Mouse (Mus musculus) lung, embryonic 14.5 days (tissue): ENCODE measurements around the gene Mt4. TPM values are rescaled to one million over a fixed set of nuclear protein-coding genes. Genes with fewer than 3 reads are reported as not detected.

Source experiments
- ATAC-seq: fragments of 200-750 bp; cut with Nextera tagmentation; 2 replicates; pipeline ENCODE4 v1.8.0; 2017; ENCODE audit warnings: mild to moderate bottlenecking, moderate TSS enrichment, moderate library complexity; ENCODE audit not compliant: insufficient read depth
- DNase-seq: peaks from one replicate; pipeline ENCODE4 v3.0.0-alpha.2; 2015
- H3K27ac ChIP-seq: fragments of 300-500 bp; sonication (generic); 2 replicates; pipeline ENCODE4 v1.5.1; 2014; ENCODE audit warnings: low read depth, mild to moderate bottlenecking, moderate library complexity
- H3K27me3 ChIP-seq: fragments of 300-500 bp; sonication (generic); 2 replicates; pipeline ENCODE4 v1.6.1; 2014; ENCODE audit warnings: low read length, control low read depth; ENCODE audit not compliant: insufficient read depth
- H3K36me3 ChIP-seq: fragments of 300-500 bp; sonication (generic); 2 replicates; pipeline ENCODE4 v1.6.1; 2014; ENCODE audit warnings: control low read depth; ENCODE audit not compliant: insufficient read depth
- H3K4me1 ChIP-seq: fragments of 300-500 bp; sonication (generic); 2 replicates; pipeline ENCODE4 v1.6.1; 2014; ENCODE audit warnings: antibody characterized with exemption, control low read depth; ENCODE audit not compliant: insufficient read depth
- H3K4me2 ChIP-seq: fragments of 300-500 bp; sonication (generic); 2 replicates; pipeline ENCODE4 v1.6.1; 2014; ENCODE audit warnings: mild to moderate bottlenecking
- H3K4me3 ChIP-seq: fragments of 300-500 bp; sonication (generic); 2 replicates; pipeline ENCODE4 v1.5.1; 2014; ENCODE audit warnings: low read depth, low read length
- H3K9ac ChIP-seq: fragments of 300-500 bp; sonication (generic); 2 replicates; pipeline ENCODE4 v1.6.1; 2014
- H3K9me3 ChIP-seq: fragments of 300-500 bp; sonication (generic); 2 replicates; pipeline ENCODE4 v1.6.1; 2016; ENCODE audit warnings: low read depth, low read length, control low read depth
- CTCF ChIP-seq: IDR thresholded peaks from 2 replicates; pipeline ENCODE4 v1.5.1; 2016; ENCODE audit warnings: antibody characterized with exemption, low read depth
- WGBS: fragments of 180-500 bp; shearing (Covaris S2); extraction: QIAGEN DNeasy Blood & Tissue Kit; methylation state at CpG from one replicate; pipeline ENCODE4 v1.1.7; 2014; 5-methylcytosine and 5-hydroxymethylcytosine counted together
- polyA plus RNA-seq: library from polyadenylated mRNA; unstranded; fragments of >200 nt; fragmentation: Nextera tagmentation; extraction: Ambion mirVana; gene quantifications from 2 replicates; pipeline ENCODE4 v1.2.1, GENCODE M21; 2014

Gene Mt4
- polyA plus RNA-seq, 1 experiment from 2014 or later = not detected

- H3K27ac ChIP-seq = no peak overlapping the region; the same call in 1 of the 2 replicates
- no peak for TF ChIP-seq CTCF
- ATAC-seq (no peak), DNase-seq (peak; percentile 25)
- peak overlapping the region; percentile 82 for H3K4me2 ChIP-seq
- no peaks in the 10 kb centered on the region for H3K36me3 ChIP-seq
- H3K27me3 ChIP-seq = peaks cover 81% of the 10 kb centered on the region
- no peaks in the 10 kb centered on the region for H3K9me3 ChIP-seq
- H3K4me3 ChIP-seq = peak overlapping the region; percentile 47
- 5% methylated on average over 25 of the region's 25 CpGs for WGBS
- H3K4me1 ChIP-seq = 0 out of 2 replicates have a peak, but pooled peaks cover 2% of the 10 kb centered on the region
- peak overlapping the region; percentile 54 for H3K9ac ChIP-seq
Observed at GRCm38 (mm10) chr8:94179713-94180560, 42.9 kb downstream of the Mt4 start.

GRCm38 (mm10) chr8:94180561-94180908, 43.5 kb downstream of the Mt4 start:
- ATAC-seq = no peak
- peak overlapping the region; percentile 82; the same call in 1 of the 2 replicates for H3K4me2 ChIP-seq
- peaks cover 76% of the 10 kb centered on the region for H3K27me3 ChIP-seq
- H3K36me3 ChIP-seq = no peaks in the 10 kb centered on the region
- no peaks in the 10 kb centered on the region for H3K9me3 ChIP-seq
- 81% methylated on average over 1 of the region's 1 CpGs for WGBS
- no peak overlapping the region; the same call in 1 of the 2 replicates for H3K4me3 ChIP-seq
- no peak for TF ChIP-seq CTCF
- no peak overlapping the region for H3K9ac ChIP-seq
- H3K4me1 ChIP-seq = 0 out of 2 replicates have a peak, but pooled peaks cover 2% of the 10 kb centered on the region
- no peak overlapping the region for H3K27ac ChIP-seq
- no peak for DNase-seq

- 0 out of 2 replicates have a peak, but pooled peaks cover 2% of the 10 kb centered on the region for H3K4me1 ChIP-seq
Observed at GRCm38 (mm10) chr8:94182055-94182929, 45.3 kb downstream of the Mt4 start.

GRCm38 (mm10) chr8:94183117-94183516, 46.1 kb downstream of the Mt4 start:
- peak overlapping the region; percentile 20 for H3K4me3 ChIP-seq
- no peaks in the 10 kb centered on the region for H3K36me3 ChIP-seq
- DNase-seq = peak; percentile 91
- H3K9ac ChIP-seq = no peak overlapping the region
- peak; percentile 76 for TF ChIP-seq CTCF
- 0 out of 2 replicates have a peak, but pooled peaks cover 2% of the 10 kb centered on the region for H3K4me1 ChIP-seq
- WGBS = under 1% methylated on average over 16 of the region's 16 CpGs
- peak overlapping the region; percentile 16; the same call in 1 of the 2 replicates for H3K27ac ChIP-seq
- H3K27me3 ChIP-seq = peaks cover 72% of the 10 kb centered on the region
- H3K4me2 ChIP-seq = peak overlapping the region; percentile 59
- H3K9me3 ChIP-seq = no peaks in the 10 kb centered on the region
- peak; percentile 70 for ATAC-seq

More at GRCm38 (mm10) chr8:94182055-94182929, 45.3 kb downstream of the Mt4 start:
- Histone ChIP-seq H3K27ac (no peak overlapping the region; the same call in 1 of the 2 replicates), H3K36me3 (no peaks in the 10 kb centered on the region), H3K9me3 (no peaks in the 10 kb centered on the region), H3K9ac (0 out of 2 replicates have a peak overlapping the region, but pooled peaks have one; percentile 13), H3K4me2 (peak overlapping the region; percentile 59), H3K4me3 (peak overlapping the region; percentile 20; the same call in 1 of the 2 replicates), H3K27me3 (peaks cover 78% of the 10 kb centered on the region)
- 56% methylated on average over 13 of the region's 13 CpGs for WGBS
- TF ChIP-seq CTCF = no peak
- DNase-seq = no peak
- ATAC-seq = no peak

GRCm38 (mm10) chr8:94184357-94184843, 47.4 kb downstream of the Mt4 start:
- no peak for TF ChIP-seq CTCF
- H3K4me1 ChIP-seq = 0 out of 2 replicates have a peak, but pooled peaks cover 2% of the 10 kb centered on the region
- H3K9me3 ChIP-seq = no peaks in the 10 kb centered on the region
- WGBS = 29% methylated on average over 12 of the region's 12 CpGs
- 0 out of 2 replicates have a peak overlapping the region, but pooled peaks have one; percentile 16 for H3K27ac ChIP-seq
- no peak overlapping the region for H3K9ac ChIP-seq
- DNase-seq (no peak), ATAC-seq (no peak)
- no peaks in the 10 kb centered on the region for H3K36me3 ChIP-seq
- peaks cover 59% of the 10 kb centered on the region for H3K27me3 ChIP-seq
- H3K4me2 ChIP-seq = 0 out of 2 replicates have a peak overlapping the region, but pooled peaks have one; percentile 7
- H3K4me3 ChIP-seq = no peak overlapping the region

- DNase-seq (no peak), ATAC-seq (no peak)
- WGBS = 56% methylated on average over 6 of the region's 6 CpGs
- Histone ChIP-seq H3K4me3 (no peak overlapping the region), H3K27me3 (peaks cover 49% of the 10 kb centered on the region), H3K36me3 (no peaks in the 10 kb centered on the region), H3K27ac (peak overlapping the region; percentile 36; the same call in 1 of the 2 replicates), H3K4me2 (peak overlapping the region; percentile 51; the same call in 1 of the 2 replicates), H3K4me1 (peaks cover 2% of the 10 kb centered on the region; the same call in 1 of the 2 replicates), H3K9ac (no peak overlapping the region), H3K9me3 (no peaks in the 10 kb centered on the region)
- no peak for TF ChIP-seq CTCF
Observed at GRCm38 (mm10) chr8:94185791-94186190, 48.8 kb downstream of the Mt4 start.
